Mouse (Mus musculus) layer of hippocampus, adult 8-10 months (tissue): ENCODE data around the gene Prdm4. TPM values are rescaled to one million over a fixed set of nuclear protein-coding genes. Genes with fewer than 3 reads are reported as not detected.
A peak's percentile ranks its signal among the peaks of the same experiment; 100 is the strongest.

Experiments
- DNase-seq, 2 experiments: peaks; one replicate each; pipeline ENCODE4 v3.0.0; 2022; ENCODE audit warnings: low spot score in 2 of 2
- total RNA-seq, 4 experiments: library from RNA; stranded (reverse); gene quantifications; 2 replicates each; pipeline ENCODE4 v1.2.4; 2022

Prdm4 gene
- total RNA-seq, 4 experiments from 2014 or later: 25.5 to 31.2 (median 28.9) TPM

GRCm38 (mm10) chr10:85871698-85872478, 45.1 kb downstream of the Prdm4 start:
- peak; percentile 87 to 91 for DNase-seq

GRCm38 (mm10) chr10:85846105-85846862, 70.7 kb downstream of the Prdm4 start:
- no peak for DNase-seq

Other genes starting within 250 kb of the Prdm4 start
- gene Pwp1, start 87.6 kb downstream of the Prdm4 start, total RNA-seq: 10 to 100 TPM; 18.2 to 19.5 (median 18.6) TPM
- gene Ascl4, start 10.5 kb upstream of the Prdm4 start, total RNA-seq: under 1 TPM; 0.25 to 0.69 (median 0.50) TPM
- gene Rtcb, start 40.7 kb upstream of the Prdm4 start, total RNA-seq: 100 to 1,000 TPM; 110 to 128 (median 119) TPM
- gene Bpifc, start 94.8 kb upstream of the Prdm4 start, total RNA-seq: under 1 TPM in 1 of 4 experiments, not detected in 3; 0.16 TPM
- gene Fbxo7, start 104.8 kb upstream of the Prdm4 start, total RNA-seq: 10 to 100 TPM; 26.1 to 31.1 (median 27.1) TPM